Mouse (Mus musculus) heart, postnatal 0 days (tissue): ENCODE results near the gene Fmo6. TPM values are rescaled to one million over a fixed set of nuclear protein-coding genes. Genes with fewer than 3 reads are reported as not detected.
A peak's percentile ranks its signal among the peaks of the same experiment; 100 is the strongest.

ENCODE experiments used
- ATAC-seq: fragments of 200-750 bp; cut with Nextera tagmentation; 2 replicates; pipeline ENCODE4 v1.8.0; 2017; ENCODE audit warnings: low read depth, moderate number of reproducible peaks, moderate library complexity; ENCODE audit not compliant: insufficient read depth
- DNase-seq: peaks from one replicate; pipeline ENCODE4 v3.0.0-alpha.2; 2016; ENCODE audit warnings: low spot score
- H3K27ac ChIP-seq: fragments of 300-500 bp; sonication (generic); 2 replicates; pipeline ENCODE4 v1.5.1; 2014; ENCODE audit warnings: low read depth, mild to moderate bottlenecking
- H3K27me3 ChIP-seq: fragments of 300-500 bp; sonication (generic); 2 replicates; pipeline ENCODE4 v1.6.1; 2014; ENCODE audit warnings: low read length, mixed read lengths; ENCODE audit not compliant: control insufficient read depth, insufficient read depth
- H3K36me3 ChIP-seq: fragments of 300-500 bp; sonication (generic); replicated peaks from 2 replicates; pipeline ENCODE4 v1.6.1; 2014; ENCODE audit warnings: low read length, mixed read lengths; ENCODE audit not compliant: control insufficient read depth, insufficient read depth
- H3K4me1 ChIP-seq: fragments of 300-500 bp; sonication (generic); 2 replicates; pipeline ENCODE4 v1.6.1; 2014; ENCODE audit warnings: antibody characterized with exemption; ENCODE audit not compliant: control insufficient read depth, insufficient read depth
- H3K4me2 ChIP-seq: fragments of 300-500 bp; sonication (generic); 2 replicates; pipeline ENCODE4 v1.6.1; 2014; ENCODE audit warnings: low read depth, mild to moderate bottlenecking, low read length, moderate library complexity
- H3K4me3 ChIP-seq: fragments of 300-500 bp; sonication (generic); 2 replicates; pipeline ENCODE4 v1.5.1; 2014; ENCODE audit warnings: low read depth, low read length
- H3K9ac ChIP-seq: fragments of 300-500 bp; sonication (generic); replicated peaks from 2 replicates; pipeline ENCODE4 v1.6.1; 2014; ENCODE audit warnings: low read depth, low read length, mixed read lengths
- H3K9me3 ChIP-seq: fragments of 300-500 bp; sonication (generic); replicated peaks from 2 replicates; pipeline ENCODE4 v1.6.1; 2016; ENCODE audit warnings: low read length; ENCODE audit not compliant: control insufficient read depth
- CTCF ChIP-seq: IDR thresholded peaks from 2 replicates; pipeline ENCODE4 v1.5.1; 2016; ENCODE audit warnings: antibody characterized with exemption, control low read depth, low read depth
- EP300 ChIP-seq: IDR thresholded peaks from 2 replicates; pipeline ENCODE4 v1.6.1; 2016; ENCODE audit warnings: antibody characterized with exemption, low read depth
- WGBS: fragments of 180-500 bp; shearing (Covaris S2); extraction: QIAGEN DNeasy Blood & Tissue Kit; methylation state at CpG from one replicate; pipeline ENCODE4 v1.1.7; 2014; 5-methylcytosine and 5-hydroxymethylcytosine counted together
- polyA plus RNA-seq: library from polyadenylated mRNA; unstranded; fragments of >200 nt; fragmentation: Nextera tagmentation; extraction: Ambion mirVana; gene quantifications from 2 replicates; pipeline ENCODE4 v1.2.1, GENCODE M21; 2015
- total RNA-seq: library from RNA; depleted of rRNA; stranded (reverse); fragments of >200 nt; gene quantifications from 2 replicates; pipeline ENCODE4 v1.2.3, GENCODE M21; 2014; ENCODE audit warnings: low replicate concordance

Fmo6 gene
- total and polyA plus RNA-seq, 2 experiments from 2014 or later: not detected

DNA sequence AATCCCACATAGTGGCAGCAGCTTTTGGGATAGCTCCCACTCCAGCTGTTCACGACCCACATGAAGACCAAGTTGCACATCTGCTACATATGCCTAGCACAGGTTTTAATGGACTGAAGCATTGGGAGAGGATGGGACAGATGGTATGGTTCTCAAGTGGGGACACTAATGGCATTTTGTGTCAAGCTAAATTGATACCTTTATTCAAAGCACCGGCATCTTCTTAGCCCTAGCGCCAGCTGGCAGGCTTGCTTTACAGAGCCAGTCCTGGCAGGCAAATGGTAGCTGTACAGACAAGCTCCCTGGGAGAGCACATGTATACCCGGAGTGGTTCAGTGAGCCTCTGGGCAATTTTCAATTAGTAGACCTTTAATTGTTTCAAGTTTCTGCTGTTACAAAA lies 35.4 kb downstream of the Fmo6 start:
- Histone ChIP-seq H3K9me3 (no peaks in the 10 kb centered on the region), H3K27ac (no peak overlapping the region), H3K4me2 (no peak overlapping the region), H3K4me3 (no peak overlapping the region), H3K36me3 (no peaks in the 10 kb centered on the region), H3K4me1 (no peaks in the 10 kb centered on the region), H3K27me3 (no peaks in the 10 kb centered on the region), H3K9ac (no peak overlapping the region)
- no peak for TF ChIP-seq CTCF
- no peak for TF ChIP-seq EP300
- WGBS: 76% methylated on average over 4 of the region's 4 CpGs
- no peak for ATAC-seq
- no peak for DNase-seq

DNA sequence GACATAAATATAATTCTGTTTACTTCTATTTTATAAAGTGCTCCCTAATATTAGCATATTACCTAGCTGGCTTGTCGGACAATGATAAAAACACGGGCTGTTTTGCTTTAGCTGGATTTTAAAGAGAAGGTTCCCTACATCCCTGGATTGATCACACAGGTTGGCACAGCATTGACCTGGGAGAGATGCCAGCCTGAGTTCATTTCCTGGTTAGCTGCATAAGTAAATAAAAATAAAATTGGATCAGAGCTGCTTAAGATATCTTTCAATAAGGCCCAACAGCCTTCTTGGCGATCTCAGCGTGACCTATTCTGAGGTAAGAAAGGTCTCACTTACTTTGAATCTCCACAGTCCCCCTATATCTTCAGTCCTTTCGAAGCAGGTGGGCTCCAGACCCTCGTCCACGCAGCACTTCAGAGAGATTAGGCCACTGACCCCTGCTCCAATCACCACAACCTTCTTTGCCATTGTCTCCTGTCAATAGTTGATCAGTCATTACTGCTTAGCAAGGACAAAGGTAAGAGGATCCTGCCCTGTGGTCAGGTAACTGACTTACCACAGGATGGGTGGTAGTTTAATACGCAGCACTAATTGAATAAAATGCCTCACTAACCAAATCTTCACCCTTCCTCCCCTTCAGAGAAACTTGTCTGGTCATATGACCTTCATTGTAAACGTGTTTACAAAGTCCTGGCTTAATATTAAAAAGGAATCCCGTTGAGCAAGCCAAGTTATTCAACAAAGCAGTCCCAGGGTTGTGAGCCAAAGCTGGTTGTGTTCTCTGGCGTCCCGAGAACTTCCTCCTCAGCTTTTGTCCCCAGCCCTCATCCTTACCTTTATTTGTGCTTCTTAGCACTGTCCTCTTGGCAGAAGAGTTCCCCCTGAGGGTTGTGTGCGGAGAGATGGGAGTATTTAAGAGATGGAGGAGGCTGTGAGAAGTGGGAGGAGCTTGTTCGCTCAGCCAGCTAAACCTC lies 39.2 kb downstream of the Fmo6 start, which contains the start of gene Fmo2:
Gene Fmo2, minus strand, starts transcription at position 889 of the 974 bp plus-strand sequence.
- Histone ChIP-seq H3K4me1 (no peaks in the 10 kb centered on the region), H3K36me3 (no peaks in the 10 kb centered on the region), H3K9me3 (no peaks in the 10 kb centered on the region), H3K9ac (no peak within 1 kb of the TSS), H3K4me2 (no peak within 1 kb of the TSS), H3K4me3 (no peak within 1 kb of the TSS), H3K27me3 (no peaks in the 10 kb centered on the region), H3K27ac (no peak within 1 kb of the TSS)
- TF ChIP-seq EP300: no peak
- no peak for TF ChIP-seq CTCF
- DNase-seq: no peak
- 58% methylated on average over 14 of the region's 14 CpGs for WGBS
- ATAC-seq: no peak

DNA sequence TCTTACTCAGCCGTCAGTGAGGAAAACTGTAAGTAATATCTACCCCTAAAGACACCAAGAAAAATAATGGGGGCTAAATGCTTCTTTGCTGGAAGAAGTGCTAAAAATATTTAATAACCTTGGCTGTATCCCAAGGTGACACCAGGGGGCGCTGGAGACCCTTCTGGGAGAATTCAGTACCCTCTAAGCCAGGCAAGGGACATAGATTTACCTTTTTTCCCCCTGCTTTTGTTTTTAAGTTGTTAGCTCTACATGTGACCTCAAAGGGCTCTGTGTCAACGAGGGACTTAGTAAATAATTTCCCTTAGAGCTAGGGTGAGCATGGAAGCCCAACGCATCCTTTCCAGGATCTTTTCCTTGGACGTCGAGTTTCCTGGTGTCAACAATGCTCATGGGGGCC lies 41.4 kb downstream of the Fmo6 start:
- no peaks in the 10 kb centered on the region for H3K4me1 ChIP-seq
- H3K9ac ChIP-seq: no peak overlapping the region
- H3K4me2 ChIP-seq: no peak overlapping the region
- TF ChIP-seq EP300 (no peak), CTCF (peak; percentile 71)
- no peaks in the 10 kb centered on the region for H3K27me3 ChIP-seq
- no peak for ATAC-seq
- DNase-seq: peak; percentile 51
- WGBS: 35% methylated on average over 6 of the region's 6 CpGs
- H3K4me3 ChIP-seq: no peak overlapping the region
- H3K36me3 ChIP-seq: no peaks in the 10 kb centered on the region
- no peaks in the 10 kb centered on the region for H3K9me3 ChIP-seq
- no peak overlapping the region for H3K27ac ChIP-seq

DNA sequence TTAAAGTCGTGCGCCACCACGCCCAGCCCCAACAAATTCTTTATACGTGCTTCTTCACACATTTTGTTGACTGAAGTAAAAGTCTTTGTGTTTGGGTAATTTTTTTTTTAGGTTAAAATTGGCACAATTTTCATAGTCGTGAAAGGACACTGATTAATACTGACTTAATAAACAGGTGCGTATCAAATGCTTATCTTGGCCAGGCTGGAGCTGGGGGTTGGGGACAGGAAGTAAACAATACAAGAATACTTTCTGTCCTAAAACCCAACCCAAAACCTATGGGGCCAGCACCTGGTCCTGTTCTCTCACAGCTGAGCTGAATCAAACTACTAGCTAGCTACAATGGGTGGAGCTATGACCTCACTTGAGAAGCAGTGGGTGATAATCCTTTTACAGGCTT lies 44.3 kb downstream of the Fmo6 start:
- TF ChIP-seq CTCF (no peak), EP300 (no peak)
- Histone ChIP-seq H3K4me3 (no peak overlapping the region), H3K36me3 (no peaks in the 10 kb centered on the region), H3K9me3 (no peaks in the 10 kb centered on the region), H3K27me3 (no peaks in the 10 kb centered on the region), H3K9ac (no peak overlapping the region), H3K4me2 (no peak overlapping the region), H3K4me1 (no peaks in the 10 kb centered on the region), H3K27ac (no peak overlapping the region)
- ATAC-seq (no peak), DNase-seq (no peak)
- 79% methylated on average over 6 of the region's 6 CpGs for WGBS

DNA sequence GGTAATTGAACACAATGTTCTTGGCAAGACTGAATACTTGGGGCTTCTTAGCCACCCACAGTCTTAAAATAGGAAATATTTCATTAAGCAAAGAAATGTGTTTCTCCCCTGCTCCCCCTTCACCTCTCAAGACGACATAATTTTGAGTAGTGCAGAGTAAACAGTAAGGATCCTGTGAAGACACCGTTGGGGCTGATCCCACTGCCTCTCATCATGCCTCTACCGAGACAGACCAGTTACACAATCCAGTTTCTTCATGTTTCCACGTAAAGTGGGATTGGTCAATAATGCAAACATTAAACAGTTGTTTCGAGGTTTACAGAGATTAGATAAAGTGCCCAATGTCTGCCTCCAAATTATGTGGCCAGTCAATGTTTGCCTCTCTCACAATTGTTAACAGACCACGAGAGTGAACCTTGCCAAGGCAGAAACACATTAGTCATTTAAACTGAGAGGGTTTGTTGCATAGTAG lies 45.3 kb downstream of the Fmo6 start:
- 52% methylated on average over 6 of the region's 6 CpGs for WGBS
- no peak; the same call in 1 of the 2 replicates for ATAC-seq
- no peak for TF ChIP-seq CTCF
- TF ChIP-seq EP300: no peak
- Histone ChIP-seq H3K27me3 (no peaks in the 10 kb centered on the region), H3K4me3 (no peak overlapping the region), H3K4me2 (no peak overlapping the region), H3K9ac (no peak overlapping the region), H3K27ac (no peak overlapping the region), H3K4me1 (no peaks in the 10 kb centered on the region), H3K9me3 (no peaks in the 10 kb centered on the region), H3K36me3 (no peaks in the 10 kb centered on the region)
- DNase-seq: no peak
